Mouse (Mus musculus) heart, adult 11 months (tissue): ENCODE data around the gene Gm13287.
"Not testable (repeated sequence)": the region's sequence is repeated elsewhere in the genome, so short reads cannot be mapped to it uniquely, and the experiment has no call there.

ENCODE experiments used
- DNase-seq: peaks from one replicate; pipeline ENCODE4 v3.0.0; 2022

The Gm13287 gene

GRCm38 (mm10) chr4:88799365-88799764, 3.7 kb upstream of the Gm13287 start, which contains the start of gene Gm13285:
Gene Gm13285 (plus strand): TSS chr4:88799665.
- DNase-seq = peak; percentile 49

GRCm38 (mm10) chr4:88805231-88805630, 2.2 kb downstream of the Gm13287 start, which contains the start of gene Gm13288:
Gene Gm13288 (plus strand): TSS chr4:88805531.
- DNase-seq = not testable (repeated sequence)

DNA sequence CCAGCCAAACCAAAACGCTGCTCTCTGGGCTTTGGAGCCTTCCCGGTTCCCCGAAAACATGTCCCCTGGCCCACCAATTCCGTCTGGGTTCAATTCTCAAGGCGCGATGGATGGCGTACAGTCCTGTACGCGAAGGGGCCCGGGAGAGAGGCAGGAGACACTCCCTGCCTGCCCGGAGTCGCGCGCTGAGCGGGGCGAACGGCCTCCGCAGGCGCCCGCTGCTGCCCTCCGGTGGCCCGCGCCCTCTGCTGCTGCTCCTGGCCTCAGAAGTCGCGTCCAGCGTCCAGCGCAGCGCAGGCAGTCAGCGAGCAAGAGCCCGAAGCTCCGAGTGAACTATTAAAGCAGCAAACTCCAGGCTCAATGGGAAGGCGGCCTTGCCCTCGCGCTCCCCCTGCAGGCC, 2.7 kb downstream of the Gm13287 start:
- peak; percentile 93 for DNase-seq

DNA sequence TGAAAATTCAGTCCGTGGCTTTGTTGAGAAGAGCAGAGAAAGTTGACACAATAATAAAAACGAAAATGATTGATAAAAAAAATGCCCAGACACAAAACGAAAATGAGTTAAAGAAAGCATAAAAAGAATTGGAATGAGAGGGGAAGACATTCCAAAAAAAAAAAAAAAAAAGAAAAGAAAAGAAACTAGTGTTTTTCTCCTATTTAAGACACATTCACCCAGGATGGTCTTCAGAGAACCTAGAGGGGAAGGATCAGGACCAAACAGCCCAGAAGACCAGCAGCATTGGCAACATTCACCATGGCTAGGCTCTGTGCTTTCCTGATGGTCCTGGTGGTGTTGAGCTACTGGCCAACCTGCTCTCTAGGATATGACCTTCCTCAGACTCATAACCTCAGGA, 12.9 kb downstream of the Gm13287 start, which contains the start of gene Ifna7:
Gene Ifna7, plus strand, starts transcription at position 301 of the 400 bp plus-strand sequence.
- no peak for DNase-seq

DNA sequence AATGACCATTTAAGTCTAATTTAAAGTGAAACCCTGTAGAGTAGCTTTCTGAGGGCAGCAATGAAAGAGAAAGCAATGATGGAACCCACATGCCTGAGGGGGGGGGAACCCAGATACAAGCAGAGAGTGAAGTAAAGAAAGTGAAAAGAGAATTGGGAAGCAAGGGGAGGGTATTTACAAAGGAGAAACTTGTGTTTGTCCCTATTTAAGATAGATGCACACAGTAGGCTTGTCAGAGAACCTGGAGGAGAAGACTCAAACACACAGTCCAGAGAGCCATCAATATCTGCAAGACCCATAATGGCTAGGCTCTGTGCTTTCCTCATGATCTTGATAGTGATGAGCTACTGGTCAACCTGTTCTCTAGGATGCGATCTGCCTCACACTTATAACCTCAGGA, 16.6 kb downstream of the Gm13287 start, which contains the start of gene Ifna11:
Gene Ifna11, plus strand, starts transcription at position 301 of the 400 bp plus-strand sequence.
- DNase-seq = no peak

DNA sequence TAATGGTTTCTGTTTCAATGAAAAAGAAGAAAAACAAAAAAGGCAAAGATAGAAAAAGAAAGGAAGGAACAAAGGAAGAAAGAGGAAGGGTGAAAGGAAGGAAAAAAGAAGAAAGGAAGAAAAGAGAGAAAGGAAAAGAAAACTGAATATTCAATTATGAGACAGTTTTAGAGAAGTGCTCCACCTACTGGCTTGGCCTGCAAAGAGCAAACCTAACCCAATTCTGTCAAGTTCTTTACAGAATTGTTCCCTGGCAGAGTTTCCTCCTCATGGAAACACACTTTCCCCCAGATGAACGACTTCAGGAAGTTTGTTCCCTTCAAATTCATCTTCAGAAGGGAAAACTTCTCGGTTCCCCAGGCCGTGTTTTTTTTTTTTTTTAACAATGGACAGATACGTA, 19.9 kb downstream of the Gm13287 start:
- DNase-seq = no peak

DNA sequence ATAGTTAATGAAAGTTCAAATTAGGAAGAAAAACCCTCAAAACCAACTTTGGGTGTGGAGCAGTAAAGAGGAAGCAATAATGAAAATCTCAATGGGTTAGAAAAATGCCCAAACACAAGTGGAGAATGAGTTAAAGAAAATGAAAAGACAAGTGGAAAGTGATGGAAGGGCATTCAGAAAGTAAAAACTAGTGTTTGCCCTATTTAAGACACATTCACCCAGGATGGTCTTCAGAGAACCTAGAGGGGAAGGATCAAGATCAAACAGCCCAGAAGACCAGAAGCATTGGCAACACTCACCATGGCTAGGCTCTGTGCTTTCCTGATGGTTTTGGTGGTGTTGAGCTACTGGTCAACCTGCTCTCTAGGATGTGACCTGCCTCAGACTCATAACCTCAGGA, 24.1 kb downstream of the Gm13287 start, which contains the start of gene Ifna6:
Gene Ifna6, plus strand, starts transcription at position 301 of the 400 bp plus-strand sequence.
- not testable (repeated sequence) for DNase-seq

GRCm38 (mm10) chr4:88830523-88830922, 27.5 kb downstream of the Gm13287 start:
- no peak for DNase-seq

DNA sequence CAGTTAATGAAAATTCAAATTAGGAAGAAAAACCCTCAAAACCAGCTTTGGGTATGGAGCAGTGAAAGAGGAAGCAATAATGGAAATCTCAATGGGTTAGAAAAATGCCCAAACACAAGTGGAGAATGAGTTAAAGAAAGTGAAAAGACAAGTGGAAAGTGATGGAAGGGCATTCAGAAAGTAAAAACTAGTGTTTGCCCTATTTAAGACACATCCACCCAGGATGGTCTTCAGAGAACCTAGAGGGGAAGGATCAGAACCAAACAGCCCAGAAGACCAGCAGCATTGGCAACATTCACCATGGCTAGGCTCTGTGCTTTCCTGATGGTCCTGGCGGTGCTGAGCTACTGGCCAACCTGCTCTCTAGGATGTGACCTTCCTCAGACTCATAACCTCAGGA, 32.2 kb downstream of the Gm13287 start, which contains the start of gene Ifna5:
Gene Ifna5, plus strand, starts transcription at position 301 of the 400 bp plus-strand sequence.
- DNase-seq = not testable (repeated sequence)

DNA sequence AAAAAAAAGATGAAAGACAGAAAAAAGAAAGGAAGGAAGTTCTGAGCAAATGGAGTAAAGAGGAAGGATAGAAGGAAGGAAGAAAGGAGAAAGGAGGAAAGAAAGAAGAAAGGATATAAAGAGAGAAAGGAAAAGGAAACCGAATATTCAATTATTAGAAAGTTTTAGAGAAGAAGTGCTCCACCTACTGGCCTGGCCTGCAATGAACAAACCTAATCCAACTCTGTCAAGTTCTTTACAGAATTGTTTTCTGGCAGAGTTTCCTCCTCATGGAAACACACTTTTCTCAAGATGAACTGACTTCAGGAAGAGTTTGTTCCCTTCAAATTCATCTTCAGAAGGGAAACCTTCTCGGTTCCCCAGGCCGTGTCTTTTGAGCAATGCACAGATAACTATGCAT, 35.8 kb downstream of the Gm13287 start:
- no peak for DNase-seq

DNA sequence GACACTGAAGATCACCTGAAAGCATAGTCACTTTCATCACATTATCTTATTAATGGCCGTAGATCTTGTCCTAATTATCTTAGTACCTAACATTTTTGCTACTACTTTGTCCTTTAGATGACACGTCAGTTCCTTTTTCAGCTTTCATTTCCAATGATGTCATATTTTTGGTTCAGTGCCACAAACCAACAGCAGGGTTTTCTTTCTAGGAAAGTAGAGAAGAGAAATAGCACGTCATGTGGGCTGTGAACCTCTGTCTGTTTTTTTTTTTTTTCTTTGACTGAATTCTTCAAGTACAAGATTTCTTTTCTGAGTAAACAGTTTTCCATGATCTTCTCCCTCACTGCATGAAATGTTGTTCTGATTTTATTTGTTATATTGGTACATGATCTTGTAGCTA, 37.0 kb downstream of the Gm13287 start:
- DNase-seq = no peak

DNA sequence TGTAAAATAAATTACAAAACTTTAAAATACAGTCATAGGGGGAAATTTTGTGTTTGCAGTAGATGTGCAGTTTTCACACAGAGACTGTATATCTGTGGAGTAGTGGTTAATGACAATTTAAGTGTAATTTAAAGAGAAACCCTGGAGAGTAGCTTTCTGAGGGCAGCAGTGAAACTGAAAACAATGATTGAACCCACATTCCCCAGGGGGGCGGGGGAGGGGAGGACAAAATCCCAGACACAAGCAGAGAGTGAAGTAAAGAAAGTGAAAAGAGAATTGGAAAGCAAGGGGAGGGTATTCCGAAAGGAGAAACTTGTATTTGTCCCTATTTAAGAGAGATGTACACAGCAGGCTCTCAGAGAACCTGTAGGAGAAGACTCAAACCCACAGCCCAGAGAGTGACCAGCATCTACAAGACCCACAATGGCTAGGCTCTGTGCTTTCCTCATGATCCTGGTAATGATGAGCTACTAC, 38.4 kb downstream of the Gm13287 start, which contains the start of gene Ifna4:
Gene Ifna4, plus strand, starts transcription at position 424 of the 474 bp plus-strand sequence.
- no peak for DNase-seq

DNA sequence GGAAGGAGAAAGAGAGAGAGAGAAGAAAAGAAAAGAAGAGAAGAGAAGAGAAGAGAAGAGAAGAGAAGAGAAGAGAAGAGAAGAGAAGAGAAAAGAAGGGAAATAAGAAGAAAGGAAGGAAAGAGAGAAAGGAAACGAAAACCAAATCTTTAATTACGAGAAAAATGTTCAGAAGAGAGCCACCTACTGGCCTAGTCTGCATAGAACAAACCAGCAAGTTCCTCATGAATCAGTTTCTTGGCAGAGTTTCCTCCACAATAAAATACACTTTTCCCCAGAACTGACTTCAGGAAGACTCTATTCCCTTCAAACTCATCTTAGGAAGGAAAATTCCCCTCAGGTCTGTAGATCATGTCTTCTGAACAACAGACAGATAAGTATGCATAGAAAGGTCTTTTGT, 42.3 kb downstream of the Gm13287 start:
- DNase-seq = no peak

- no peak for DNase-seq
These were observed 46.6 kb downstream of the Gm13287 start, which contains the start of gene Ifna1 for GRCm38 (mm10) chr4:88849698-88850097. Gene Ifna1 (plus strand): TSS chr4:88850087.

DNA sequence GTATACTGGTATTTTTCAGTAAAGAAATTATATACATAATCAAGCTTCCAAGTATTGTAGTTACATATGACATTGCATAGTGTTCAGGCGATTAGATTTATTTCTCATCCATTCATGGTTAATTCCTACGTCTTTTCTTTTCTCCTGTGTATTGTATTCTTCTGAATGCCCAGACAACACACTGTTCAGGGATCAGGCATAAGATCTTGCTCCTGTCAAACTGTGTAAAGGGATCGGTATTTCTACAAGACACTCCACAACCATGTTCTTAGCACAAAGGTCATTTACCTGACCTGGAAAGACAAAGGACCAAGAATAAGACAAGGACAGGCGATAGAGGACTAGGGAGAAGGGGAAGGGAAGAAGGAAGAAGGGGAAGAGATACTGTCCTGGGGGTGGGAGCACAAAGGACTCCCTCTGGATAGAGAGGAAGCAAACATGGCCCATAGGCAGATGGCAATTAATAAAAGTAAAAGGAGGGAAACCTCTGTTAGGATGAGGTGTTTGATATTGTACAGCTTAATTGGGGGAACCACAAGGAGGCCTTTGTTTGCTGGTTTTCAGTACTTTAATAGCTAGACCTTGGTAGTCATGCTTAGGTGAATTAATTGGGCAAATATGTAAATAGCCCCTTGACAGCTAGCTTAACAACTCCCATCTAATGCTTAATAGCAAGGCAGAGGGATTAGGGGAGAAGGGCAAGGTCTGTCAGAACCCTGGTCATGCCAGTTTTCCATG, 48.1 kb downstream of the Gm13287 start:
- DNase-seq = no peak
